Comparison of ENCODE assay signal across 8 mouse cellular contexts in genomic region chr15:79396736-79397135, GRCm38 (mm10). TPM values are rescaled to one million over a fixed set of nuclear protein-coding genes. Genes with fewer than 3 reads are reported as not detected.
A peak's percentile ranks its signal among the peaks of the same experiment; 100 is the strongest.
DNase-seq lines count a peak whose midpoint lies in the region; ATAC-seq lines count a peak whose summit lies in the region.

No protein-coding gene starts in this region.

- H3K27me3 ChIP-seq in midbrain, embryonic 14.5 days (ENCODE audit: control insufficient read depth, insufficient read depth, low read length): no peaks in the 10 kb centered on the region
- no peaks in the 10 kb centered on the region for H3K27me3 ChIP-seq in midbrain, embryonic 16.5 days (ENCODE audit: control insufficient read depth, insufficient read depth, low read depth, low read length)

- 88% methylated on average over 11 of the region's 11 CpGs for WGBS in midbrain, embryonic 14.5 days
- 86% methylated on average over 11 of the region's 11 CpGs for WGBS in midbrain, embryonic 16.5 days

- H3K4me1 ChIP-seq in midbrain, embryonic 14.5 days (ENCODE audit: control insufficient read depth, insufficient read depth, low read length): peaks cover 13% of the 10 kb centered on the region
- H3K4me1 ChIP-seq in midbrain, embryonic 16.5 days (ENCODE audit: control insufficient read depth, insufficient read depth, low read length): peaks cover 25% of the 10 kb centered on the region

- ATAC-seq in midbrain, embryonic 14.5 days (ENCODE audit: low FRiP score, low TSS enrichment): no peak
- no peak for ATAC-seq in midbrain, embryonic 16.5 days

- no peak overlapping the region for H3K9ac ChIP-seq in midbrain, embryonic 14.5 days (replicated peaks; ENCODE audit: low read length)
- H3K9ac ChIP-seq in midbrain, embryonic 16.5 days (ENCODE audit: low read depth, low read length): no peak overlapping the region

- no peak overlapping the region for H3K4me3 ChIP-seq in midbrain, embryonic 14.5 days (replicated peaks; ENCODE audit: low read depth, low read length)
- no peak overlapping the region for H3K4me3 ChIP-seq in midbrain, embryonic 16.5 days (ENCODE audit: low read depth, low read length)

- H3K4me2 ChIP-seq in midbrain, embryonic 14.5 days (ENCODE audit: low read length): no peak overlapping the region
- no peak overlapping the region for H3K4me2 ChIP-seq in midbrain, embryonic 16.5 days (ENCODE audit: low read length)

- peak; percentile 21 for DNase-seq in midbrain, embryonic 14.5 days
- peak; percentile 39 for DNase-seq in c-Kit-positive CD71-positive TER-119-positive erythroid progenitor cells, embryonic 14.5 days (ENCODE audit: low spot score)
- peak; percentile 58 to 76 for DNase-seq in kidney, adult 8-10 months
- peak; percentile 75 for DNase-seq in lung, postnatal 14 days
- no peak for DNase-seq in frontal cortex, postnatal 10 days (ENCODE audit: low spot score in 2 of 2)
- no peak for DNase-seq in cerebellum, adult 18-20 months
- DNase-seq in gastrocnemius, postnatal 10 days: no peak

- no peak overlapping the region for H3K27ac ChIP-seq in midbrain, embryonic 14.5 days (replicated peaks; ENCODE audit: low read depth, low read length)
- H3K27ac ChIP-seq in midbrain, embryonic 16.5 days (ENCODE audit: low read length): no peak overlapping the region

- 0 out of 2 replicates have a peak, but pooled peaks cover 3% of the 10 kb centered on the region for H3K36me3 ChIP-seq in midbrain, embryonic 14.5 days (ENCODE audit: control insufficient read depth, insufficient read depth, low read length)
- H3K36me3 ChIP-seq in midbrain, embryonic 16.5 days (ENCODE audit: control insufficient read depth, insufficient read depth, low read length): no peaks in the 10 kb centered on the region

- no peaks in the 10 kb centered on the region for H3K9me3 ChIP-seq in midbrain, embryonic 14.5 days (ENCODE audit: control insufficient read depth, low read length)
- H3K9me3 ChIP-seq in midbrain, embryonic 16.5 days (replicated peaks; ENCODE audit: control insufficient read depth, low read length, poor library complexity, severe bottlenecking): no peaks in the 10 kb centered on the region

RNA-seq across cellular contexts. Expression of gene Tmem184b, which starts 6.6 kb away (rescaled TPM):
- 32.2 and 36.6 TPM in 2 replicates for polyA plus RNA-seq in midbrain, embryonic 14.5 days (2014; fragmentation: Nextera tagmentation; extraction: Ambion mirVana)
- 42.5 and 43.2 TPM in 2 replicates for polyA plus RNA-seq in midbrain, embryonic 16.5 days (2015; fragmentation: Nextera tagmentation; extraction: Ambion mirVana)
- total RNA-seq in gastrocnemius, postnatal 10 days (2021): 10 to 100 TPM; 42.0 to 47.5 TPM

RNA-seq across cellular contexts. Expression of gene Maff, which starts 50.3 kb away (rescaled TPM):
- polyA plus RNA-seq in midbrain, embryonic 14.5 days (2014; fragmentation: Nextera tagmentation; extraction: Ambion mirVana): 1.0 and 1.2 TPM in 2 replicates
- 0.85 and 0.86 TPM in 2 replicates for polyA plus RNA-seq in midbrain, embryonic 16.5 days (2015; fragmentation: Nextera tagmentation; extraction: Ambion mirVana)
- total RNA-seq in gastrocnemius, postnatal 10 days (2021): 1 to 10 TPM; 2.0 to 2.6 TPM

RNA-seq across cellular contexts. Expression of gene Csnk1e, which starts 58.6 kb away (rescaled TPM):
- 225 and 226 TPM in 2 replicates for polyA plus RNA-seq in midbrain, embryonic 14.5 days (2014; fragmentation: Nextera tagmentation; extraction: Ambion mirVana)
- polyA plus RNA-seq in midbrain, embryonic 16.5 days (2015; fragmentation: Nextera tagmentation; extraction: Ambion mirVana): 193 and 218 TPM in 2 replicates
- total RNA-seq in gastrocnemius, postnatal 10 days (2021): 10 to 100 TPM; 55.5 to 60.8 TPM

Comparison
In these comparisons a context has a peak if more than half of its experiments do, and no peak if none do; other contexts are left out.
1. DNase-seq: peak in midbrain, embryonic 14.5 days (single experiment), c-Kit-positive CD71-positive TER-119-positive erythroid progenitor cells, embryonic 14.5 days (single experiment), kidney, adult 8-10 months (2 of 2) and lung, postnatal 14 days (single experiment); none in frontal cortex, postnatal 10 days (0 of 2), cerebellum, adult 18-20 months (0 of 2) and gastrocnemius, postnatal 10 days (single experiment).